In genomic region chr8:114956377-114957168, GRCm38 (mm10) we compare ENCODE assay signal across 19 mouse cellular contexts.
A peak's percentile ranks its signal among the peaks of the same experiment; 100 is the strongest.
DNase-seq lines count a peak whose midpoint lies in the region; ATAC-seq lines count a peak whose summit lies in the region.
"Had no signal": no experiment of that assay in that cellular context is flagged by ENCODE, and none has a peak within 500 bp of the region (broad histone marks: within the 10 kb centered on the region; RNA-seq: fewer than 3 reads in every experiment).

No protein-coding gene starts in this region.

- peak overlapping the region; percentile 68 for H3K27ac ChIP-seq in embryonic facial prominence, embryonic 15.5 days (replicated peaks)
- peak overlapping the region; percentile 28; the same call in 1 of the 2 replicates for H3K27ac ChIP-seq in limb, embryonic 15.5 days
- H3K27ac ChIP-seq: forebrain, embryonic 10.5 days; heart, adult 2 months; hindbrain, embryonic 14.5 days; midbrain, embryonic 12.5 days had no signal

- no peaks in the 10 kb centered on the region for H3K36me3 ChIP-seq in embryonic facial prominence, embryonic 15.5 days
- no peaks in the 10 kb centered on the region for H3K36me3 ChIP-seq in limb, embryonic 15.5 days
- H3K36me3 ChIP-seq: forebrain, embryonic 10.5 days; G1E; midbrain, embryonic 12.5 days had no signal

- no peak for ATAC-seq in embryonic facial prominence, embryonic 15.5 days (ENCODE audit: insufficient number of reproducible peaks, low FRiP score, low TSS enrichment, low read depth)
- ATAC-seq in limb, embryonic 15.5 days (ENCODE audit: insufficient number of reproducible peaks, low FRiP score, low TSS enrichment, low read depth), result peak; percentile 63

- 49% methylated on average over 8 of the region's 8 CpGs for WGBS in embryonic facial prominence, embryonic 15.5 days
- WGBS in limb, embryonic 15.5 days, result 32% methylated on average over 8 of the region's 8 CpGs

- H3K27me3 ChIP-seq in embryonic facial prominence, embryonic 15.5 days, result no peaks in the 10 kb centered on the region
- H3K27me3 ChIP-seq in limb, embryonic 15.5 days, result 0 out of 2 replicates have a peak, but pooled peaks cover 3% of the 10 kb centered on the region
- H3K27me3 ChIP-seq: midbrain, embryonic 12.5 days had no signal

- H3K4me1 ChIP-seq in embryonic facial prominence, embryonic 15.5 days, result peaks cover 20% of the 10 kb centered on the region; the same call in 1 of the 2 replicates
- H3K4me1 ChIP-seq in limb, embryonic 15.5 days, result peaks cover 22% of the 10 kb centered on the region
- H3K4me1 ChIP-seq: forebrain, embryonic 10.5 days; midbrain, embryonic 12.5 days had no signal

- H3K9me3 ChIP-seq in embryonic facial prominence, embryonic 15.5 days (replicated peaks), result no peaks in the 10 kb centered on the region
- no peaks in the 10 kb centered on the region for H3K9me3 ChIP-seq in limb, embryonic 15.5 days
- H3K9me3 ChIP-seq: forebrain, embryonic 10.5 days; midbrain, embryonic 12.5 days had no signal

- H3K4me2 ChIP-seq in embryonic facial prominence, embryonic 15.5 days (replicated peaks), result no peak overlapping the region
- no peak overlapping the region for H3K4me2 ChIP-seq in limb, embryonic 15.5 days
- H3K4me2 ChIP-seq: hindbrain, embryonic 14.5 days; midbrain, embryonic 12.5 days had no signal

- H3K9ac ChIP-seq in embryonic facial prominence, embryonic 15.5 days, result no peak overlapping the region
- H3K9ac ChIP-seq in limb, embryonic 15.5 days, result no peak overlapping the region
- H3K9ac ChIP-seq: hindbrain, embryonic 14.5 days; midbrain, embryonic 12.5 days had no signal

- H3K4me3 ChIP-seq in embryonic facial prominence, embryonic 15.5 days (replicated peaks), result no peak overlapping the region
- H3K4me3 ChIP-seq in limb, embryonic 15.5 days, result no peak overlapping the region
- H3K4me3 ChIP-seq: forebrain, embryonic 10.5 days; heart, adult 2 months; midbrain, embryonic 12.5 days had no signal

- peak; percentile 23 for DNase-seq in gastrocnemius, adult 18-20 months (ENCODE audit: low spot score)
- no peak for DNase-seq in gastrocnemius, postnatal 4 days (ENCODE audit: low spot score in 2 of 2)
- peak; percentile 44 to 55 for DNase-seq in kidney, postnatal 4 days
- no peak for DNase-seq in kidney, postnatal 36 days
- no peak for DNase-seq in layer of hippocampus, adult 9-11 months
- no peak for DNase-seq in right cerebral cortex, postnatal 14 days
- DNase-seq: adrenal gland, postnatal 14 days; cerebellum, adult 9-11 months; gastrocnemius, postnatal 14 days; heart, adult 2 months; heart, postnatal 36 days; liver; right cerebral cortex, adult 18-20 months had no signal

Comparison
In these comparisons a context has a peak if more than half of its experiments do, and no peak if none do; other contexts are left out.
1. DNase-seq: peak in gastrocnemius, adult 18-20 months (single experiment) and kidney, postnatal 4 days (2 of 2); none in gastrocnemius, postnatal 4 days (0 of 2), kidney, postnatal 36 days (0 of 2), layer of hippocampus, adult 9-11 months (single experiment) and right cerebral cortex, postnatal 14 days (single experiment).